Mouse (Mus musculus) neural tube, embryonic 11.5 days (tissue): ENCODE measurements around the gene Pdlim5. TPM values are rescaled to one million over a fixed set of nuclear protein-coding genes. Genes with fewer than 3 reads are reported as not detected.

Source experiments
- polyA plus RNA-seq: library from polyadenylated mRNA; unstranded; fragments of >200 nt; fragmentation: Nextera tagmentation; extraction: Ambion mirVana; gene quantifications from 2 replicates; pipeline ENCODE4 v1.2.1, GENCODE M21; 2014

Gene Pdlim5
- polyA plus RNA-seq, 1 experiment from 2014 or later = 20.8 TPM

Other genes with a start within 250 kb of the Pdlim5 start
- 14.7 and 17.8 TPM in 2 replicates for gene Bmpr1b, start 226.3 kb downstream of the Pdlim5 start, polyA plus RNA-seq
- gene Gbp5, start 98.3 kb upstream of the Pdlim5 start, polyA plus RNA-seq = 0.07 and 0.08 TPM in 2 replicates
- 0.64 and 1.1 TPM in 2 replicates for gene Gbp7, start 134.6 kb upstream of the Pdlim5 start, polyA plus RNA-seq
- gene Gbp3, start 164.3 kb upstream of the Pdlim5 start, polyA plus RNA-seq = 0.39 and 0.46 TPM in 2 replicates
- not detected in 2 replicates for gene Gbp2b, start 199.2 kb upstream of the Pdlim5 start, polyA plus RNA-seq
- gene Gbp2, start 224.9 kb upstream of the Pdlim5 start, polyA plus RNA-seq = 0.09 and 0.21 TPM in 2 replicates